Mouse (Mus musculus) CH12.LX (cell line): Measurements from ENCODE around the gene Smim22. TPM values are rescaled to one million over a fixed set of nuclear protein-coding genes. Genes with fewer than 3 reads are reported as not detected.

Experiments
- DNase-seq: peaks from one replicate; pipeline ENCODE4 v3.0.0-alpha.2; 2013; ENCODE audit errors: extremely low read depth
- H3K27ac ChIP-seq: 2 replicates; pipeline ENCODE4 v1.5.1; 2012; ENCODE audit warnings: low read depth, mild to moderate bottlenecking, control low read depth, moderate library complexity; ENCODE audit not compliant: insufficient read depth
- H3K27me3 ChIP-seq: replicated peaks from 2 replicates; pipeline ENCODE3; 2012; ENCODE audit warnings: inconsistent platforms
- H3K36me3 ChIP-seq, 2 experiments: replicated peaks in 1 of 2; 2 replicates each; pipeline versions ENCODE3 to v1.6.1; 2012; ENCODE audit warnings: inconsistent platforms in 1 of 2, low read length in 1 of 2, mild to moderate bottlenecking in 1 of 2, mixed read lengths in 1 of 2, moderate library complexity in 1 of 2; ENCODE audit not compliant: control insufficient read depth in 1 of 2, insufficient read depth in 1 of 2
- H3K4me1 ChIP-seq, 2 experiments: 2 replicates each; pipeline ENCODE4 v1.6.1; 2012; ENCODE audit warnings: inconsistent platforms in 1 of 2, moderate library complexity in 1 of 2; ENCODE audit not compliant: insufficient read depth in 2 of 2, control insufficient read depth in 1 of 2
- H3K4me2 ChIP-seq: 2 replicates; pipeline ENCODE4 v1.6.1; 2012; ENCODE audit warnings: low read depth, mild to moderate bottlenecking, control low read depth; ENCODE audit not compliant: poor library complexity, insufficient read depth, severe bottlenecking
- H3K4me3 ChIP-seq, 3 experiments: fragments of 150-350 bp in 1 of 3; sonication (generic) in 1 of 3; replicated peaks in 1 of 3; 2 replicates each; pipeline versions ENCODE3 to v1.5.1; 2011 to 2012; ENCODE audit warnings: low read depth in 2 of 3, low read length in 2 of 3, mild to moderate bottlenecking in 2 of 3, moderate library complexity in 2 of 3, control low read depth in 1 of 3, improper control_type of control experiment in 1 of 3, inconsistent platforms in 1 of 3, mixed read lengths in 1 of 3; ENCODE audit not compliant: poor library complexity in 1 of 3
- H3K79me2 ChIP-seq: replicated peaks from 2 replicates; pipeline ENCODE4 v1.6.1; 2012; ENCODE audit warnings: mild to moderate bottlenecking, moderate library complexity; ENCODE audit not compliant: control insufficient read depth, poor library complexity, insufficient read depth, severe bottlenecking; ENCODE audit errors: extremely low read depth
- H3K9ac ChIP-seq: 2 replicates; pipeline ENCODE4 v1.6.1; 2012; ENCODE audit warnings: low read depth, mild to moderate bottlenecking, control low read depth, moderate library complexity; ENCODE audit not compliant: insufficient read depth
- H3K9me3 ChIP-seq: replicated peaks from 2 replicates; pipeline ENCODE3; 2012; ENCODE audit warnings: low read length, inconsistent platforms, mixed read lengths
- CHD1 ChIP-seq: IDR thresholded peaks from 2 replicates; pipeline ENCODE4 v1.6.1; 2012; ENCODE audit warnings: low read depth, low read length, improper control_type of control experiment, inconsistent platforms
- CHD2 ChIP-seq: IDR thresholded peaks from 2 replicates; pipeline ENCODE4 v1.6.1; 2011; ENCODE audit warnings: low read length, improper control_type of control experiment
- CTCF ChIP-seq, 2 experiments: IDR thresholded peaks in 1 of 2; conservative IDR thresholded peaks in 1 of 2; 2 replicates each; pipeline ENCODE4 v1.5.1; 2011 to 2012; ENCODE audit warnings: low read depth in 2 of 2, low read length in 2 of 2, improper control_type of control experiment in 1 of 2, inconsistent platforms in 1 of 2, mild to moderate bottlenecking in 1 of 2, moderate library complexity in 1 of 2
- EP300 ChIP-seq: IDR thresholded peaks from 2 replicates; pipeline ENCODE4 v1.6.1; 2011; ENCODE audit warnings: low read length, improper control_type of control experiment
- GABPA ChIP-seq: IDR thresholded peaks from 2 replicates; pipeline ENCODE4 v1.6.1; 2012; ENCODE audit warnings: low read depth, low read length, improper control_type of control experiment, inconsistent platforms; ENCODE audit not compliant: insufficient replicate concordance
- HCFC1 ChIP-seq: IDR thresholded peaks from 2 replicates; pipeline ENCODE4 v1.6.1; 2012; ENCODE audit warnings: low read depth, mild to moderate bottlenecking, inconsistent platforms, low read length, improper control_type of control experiment
- MAFK ChIP-seq: IDR thresholded peaks from 2 replicates; pipeline ENCODE4 v1.6.1; 2011; ENCODE audit warnings: low read length, improper control_type of control experiment; ENCODE audit not compliant: insufficient replicate concordance
- MAZ ChIP-seq: IDR thresholded peaks from 2 replicates; pipeline ENCODE4 v1.6.1; 2012; ENCODE audit warnings: low read depth, mild to moderate bottlenecking, inconsistent platforms, low read length, improper control_type of control experiment, moderate library complexity
- MYC ChIP-seq: IDR thresholded peaks from 2 replicates; pipeline ENCODE4 v1.6.1; 2011; ENCODE audit warnings: low read depth, mild to moderate bottlenecking, improper control_type of control experiment, low read length
- POLR2A ChIP-seq: IDR thresholded peaks from 2 replicates; pipeline ENCODE4 v1.6.1; 2011; ENCODE audit warnings: low read depth, mild to moderate bottlenecking, improper control_type of control experiment, low read length
- POLR2AphosphoS2 ChIP-seq: IDR thresholded peaks from 2 replicates; pipeline ENCODE4 v1.6.1; 2011; ENCODE audit warnings: low read depth, low read length, improper control_type of control experiment
- SIN3A ChIP-seq: IDR thresholded peaks from 2 replicates; pipeline ENCODE4 v1.6.1; 2012; ENCODE audit warnings: low read length, improper control_type of control experiment, inconsistent platforms
- SMC3 ChIP-seq: IDR thresholded peaks from 2 replicates; pipeline ENCODE4 v1.6.1; 2011; ENCODE audit warnings: low read depth, low read length, improper control_type of control experiment
- TCF12 ChIP-seq: IDR thresholded peaks from 2 replicates; pipeline ENCODE4 v1.6.1; 2014; ENCODE audit warnings: low read depth, mild to moderate bottlenecking, inconsistent platforms, low read length, improper control_type of control experiment
- UBTF ChIP-seq: IDR thresholded peaks from 2 replicates; pipeline ENCODE4 v1.6.1; 2012; ENCODE audit warnings: low read depth, mild to moderate bottlenecking, inconsistent platforms, low read length, improper control_type of control experiment, moderate library complexity
- USF1 ChIP-seq: IDR thresholded peaks from 2 replicates; pipeline ENCODE4 v1.6.1; 2014; ENCODE audit warnings: low read depth, mild to moderate bottlenecking, inconsistent platforms, low read length, improper control_type of control experiment
- USF2 ChIP-seq: conservative IDR thresholded peaks from 2 replicates; pipeline ENCODE4 v1.6.1; 2011; ENCODE audit warnings: low read depth, low read length, improper control_type of control experiment
- ZNF384 ChIP-seq: IDR thresholded peaks from 2 replicates; pipeline ENCODE4 v1.6.1; 2012; ENCODE audit warnings: low read depth, low read length, improper control_type of control experiment, inconsistent platforms
- dilution Hi-C: fragments of 300-500 bp; cut with MboI; formaldehyde crosslinking; loops from 2 replicates; pipeline ENCODE4 v1.14.3; 2020; ENCODE audit warnings: low sequenced_read_pairs; ENCODE audit not compliant: extremely low pct_unique_long_range_greater_than_20kb, extremely low pct_ligation_motif_present
- in situ Hi-C: fragments of 300-500 bp; cut with MboI; formaldehyde crosslinking; loops from 3 replicates; pipeline ENCODE4 v1.14.3; 2019; ENCODE audit warnings: low sequenced_read_pairs, low pct_ligation_motif_present, low pct_unique_long_range_greater_than_20kb, mixed read lengths
- polyA plus RNA-seq: library from polyadenylated mRNA; unstranded; fragments of >175 nt; gene quantifications from 2 replicates; pipeline ENCODE4 v1.2.1, GENCODE M21; 2012; ENCODE audit warnings: low read depth; ENCODE audit not compliant: insufficient read length
- total RNA-seq, 2 experiments: library from RNA; depleted of rRNA; stranded (reverse); fragments of 300-350 nt in 1 of 2; fragments of >200 nt in 1 of 2; gene quantifications; 2 replicates each; pipeline ENCODE4 v1.2.3; 2012 to 2014

The Smim22 gene
- total and polyA plus RNA-seq, 3 experiments: not detected

DNA sequence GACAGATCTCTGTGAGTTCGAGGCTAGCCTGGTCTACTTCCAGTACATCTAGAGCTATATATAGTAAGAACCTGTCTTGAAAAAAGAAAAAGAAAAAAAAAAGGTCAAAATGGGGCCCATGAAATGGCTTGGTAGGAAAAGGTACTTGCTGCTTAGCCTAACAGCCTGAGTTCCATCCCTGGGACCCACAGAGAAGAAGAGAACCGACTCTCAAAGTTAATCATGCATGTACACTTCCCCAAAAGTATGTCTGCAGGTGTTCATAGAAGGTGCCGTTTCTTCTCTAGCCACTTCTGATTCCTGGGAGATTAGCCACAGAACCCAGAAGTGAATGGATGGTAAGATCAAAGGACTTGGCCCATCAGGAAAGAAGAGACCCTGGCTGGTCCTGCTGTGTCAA is 38.7 kb upstream of the Smim22 start:
- Histone ChIP-seq H3K79me2 (peaks cover 5% of the 10 kb centered on the region; the same call in 1 of the 2 replicates), H3K27me3 (no peaks in the 10 kb centered on the region), H3K9ac (no peak overlapping the region)
- peak; percentile 41 for DNase-seq
- TF ChIP-seq CTCF (conservative IDR thresholded peaks at IDR 0.05 in 1 of 2, IDR thresholded peaks at IDR 0.05 in 1 of 2; ENCODE audit: low read depth in 2 of 2, low read length in 2 of 2): no peak
- TF ChIP-seq POLR2AphosphoS2: no peak
- no peak for TF ChIP-seq POLR2A
- TF ChIP-seq EP300: peak; percentile 42; the same call in 1 of the 2 replicates
- no peak for TF ChIP-seq MAFK
- 0 out of 2 replicates have a peak, but pooled peaks have one; percentile 2 for TF ChIP-seq ZNF384
- TF ChIP-seq USF1: no peak
- TF ChIP-seq GABPA: no peak
- TF ChIP-seq, all 38 proteins: peak for 2
- Histone ChIP-seq H3K4me2 (no peak overlapping the region), H3K36me3 (peaks cover 0 to 8% of the 10 kb centered on the region in 2 experiments), H3K4me1 (peaks cover 6 to 40% of the 10 kb centered on the region in 2 experiments; a peak in 3 of 4 replicates), H3K4me3 (no peak overlapping the region), H3K9me3 (no peaks in the 10 kb centered on the region), H3K27ac (no peak overlapping the region)
- in situ Hi-C loops (loop anchor here (5.0 kb wide), 1 partner anchor 39 kb away; the partner anchor contains the start of gene Smim22), dilution Hi-C loops (no loop called here)

DNA sequence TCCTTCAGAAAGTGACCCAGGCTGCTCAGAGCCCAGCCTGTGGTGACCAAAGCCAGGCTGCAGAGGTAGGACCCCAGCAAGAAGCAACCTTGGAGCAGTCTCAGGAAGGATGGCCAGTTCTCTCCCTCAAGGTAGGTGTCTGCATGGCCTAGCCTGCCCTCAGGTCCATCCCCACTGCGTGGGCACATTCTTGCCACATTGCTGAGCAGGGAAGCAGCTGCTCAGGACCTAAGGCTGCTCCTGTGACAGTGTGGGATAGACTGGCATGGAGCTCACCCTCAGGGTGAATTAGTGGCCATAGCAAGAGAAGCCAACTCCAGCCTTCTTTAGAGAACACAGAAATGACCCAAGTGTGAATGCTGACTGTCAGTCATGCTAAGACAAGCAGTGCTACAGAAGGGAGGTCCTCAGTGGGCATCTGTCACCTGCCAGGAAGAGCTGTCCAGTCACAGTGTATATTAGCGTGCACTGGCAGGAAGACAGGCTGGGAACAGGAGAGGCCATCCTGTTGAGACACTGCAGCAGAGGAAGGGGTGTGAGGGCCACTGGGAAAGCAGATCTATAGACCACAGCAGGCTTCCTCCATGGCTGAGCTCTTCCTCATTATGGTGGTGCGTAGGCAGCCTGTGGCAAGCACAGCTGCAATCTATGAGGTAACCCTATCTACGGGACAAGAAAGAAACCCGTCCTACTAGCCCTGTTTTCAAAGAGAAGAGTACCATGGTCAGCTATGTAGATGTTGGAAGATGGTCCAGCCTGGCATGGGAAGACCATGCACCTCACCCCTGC is 37.8 kb upstream of the Smim22 start:
- Histone ChIP-seq H3K79me2 (no peaks in the 10 kb centered on the region), H3K9ac (no peak overlapping the region), H3K4me2 (no peak overlapping the region), H3K36me3 (peaks cover 0 to 8% of the 10 kb centered on the region in 2 experiments), H3K27ac (no peak overlapping the region; the same call in 1 of the 2 replicates), H3K4me3 (no peak overlapping the region), H3K27me3 (no peaks in the 10 kb centered on the region), H3K9me3 (no peaks in the 10 kb centered on the region), H3K4me1 (peaks cover 6 to 40% of the 10 kb centered on the region in 2 experiments; a peak in 3 of 4 replicates)
- DNase-seq: peak; percentile 32
- dilution Hi-C loops (no loop called here), in situ Hi-C loops (loop anchor here (5.0 kb wide), 1 partner anchor 38 kb away; the partner anchor contains the start of gene Smim22)
- TF ChIP-seq GABPA (no peak), TCF12 (no peak), CHD1 (no peak), SMC3 (no peak), UBTF (no peak), USF2 (no peak), HCFC1 (no peak), SIN3A (no peak), MAZ (no peak), CHD2 (no peak), MYC (no peak)
